Mouse (Mus musculus): ENCODE results near the gene Guca1a.
"Not testable (repeated sequence)": the region's sequence is repeated elsewhere in the genome, so short reads cannot be mapped to it uniquely, and the experiment has no call there.

The Guca1a gene

GRCm38 (mm10) chr17:47400451-47400850 lies at the start of gene Guca1a:
Gene Guca1a, minus strand, starts transcription at chr17:47400584.
- no peak for DNase-seq (ENCODE audit: low read depth, low spot score)

- DNase-seq (ENCODE audit: low read depth, low spot score) = no peak
Measured at GRCm38 (mm10) chr17:47449432-47449831, 49.0 kb upstream of the Guca1a start.

DNA sequence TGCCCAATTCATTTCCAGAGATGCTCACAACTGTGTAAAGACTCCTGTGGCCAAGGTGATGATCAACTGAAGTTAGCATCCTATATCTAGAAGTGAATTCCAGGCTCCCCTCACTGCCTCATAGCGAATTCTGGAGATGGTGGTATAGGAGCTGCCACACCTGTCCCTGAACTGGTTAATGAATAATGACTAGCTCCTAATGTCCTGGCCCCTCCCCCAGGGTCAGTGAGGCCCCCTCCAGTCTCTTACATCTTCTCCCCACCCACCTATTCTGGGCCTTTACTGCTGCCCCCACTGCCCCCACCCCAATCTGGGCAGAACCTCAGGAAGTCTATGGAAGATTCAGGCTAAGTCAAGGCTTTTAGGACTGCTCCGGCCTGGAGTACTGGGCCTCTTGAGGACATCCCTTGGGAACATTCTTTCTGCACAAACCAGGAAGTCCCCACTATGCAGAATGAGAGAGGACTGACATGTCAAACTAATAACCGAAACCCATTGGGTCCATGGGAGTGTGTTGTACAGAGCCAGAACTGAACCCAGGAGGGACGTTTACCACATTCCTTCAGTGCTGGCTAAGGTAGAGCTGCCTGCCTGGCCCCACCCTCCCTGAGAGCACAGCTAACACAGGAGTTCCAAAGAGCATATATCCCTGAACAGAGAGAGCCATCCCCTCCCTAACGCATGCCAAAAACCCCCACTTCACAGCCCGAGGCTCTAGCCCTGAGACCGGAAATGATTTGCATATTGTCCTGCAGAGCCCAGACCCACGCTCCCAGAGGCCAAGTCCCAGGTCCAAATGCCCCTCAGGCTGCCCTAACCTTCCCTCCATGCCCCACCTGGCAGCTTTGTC lies 48.4 kb upstream of the Guca1a start:
- no peak for DNase-seq (ENCODE audit: low read depth, low spot score)

DNA sequence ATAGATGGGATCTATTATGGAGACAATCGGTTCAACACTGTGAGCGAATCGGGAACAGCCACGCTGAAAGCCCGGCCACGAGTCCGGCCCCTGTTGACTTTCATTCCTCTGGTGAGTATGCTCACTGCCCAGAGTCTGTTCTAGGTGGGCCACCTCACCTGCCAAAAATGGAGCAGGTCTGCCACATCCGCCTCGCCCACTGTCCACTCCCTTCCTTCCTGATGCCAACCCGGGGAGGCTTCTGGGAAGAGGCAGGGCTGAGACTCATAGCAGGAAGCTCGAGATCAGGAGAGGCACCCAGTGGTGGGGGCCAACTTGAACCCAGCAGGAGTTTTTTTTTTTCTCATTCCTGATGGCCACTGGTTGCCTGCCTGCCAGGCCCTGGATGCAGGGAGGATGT lies 46.2 kb upstream of the Guca1a start:
- DNase-seq (ENCODE audit: low read depth, low spot score) = no peak

DNA sequence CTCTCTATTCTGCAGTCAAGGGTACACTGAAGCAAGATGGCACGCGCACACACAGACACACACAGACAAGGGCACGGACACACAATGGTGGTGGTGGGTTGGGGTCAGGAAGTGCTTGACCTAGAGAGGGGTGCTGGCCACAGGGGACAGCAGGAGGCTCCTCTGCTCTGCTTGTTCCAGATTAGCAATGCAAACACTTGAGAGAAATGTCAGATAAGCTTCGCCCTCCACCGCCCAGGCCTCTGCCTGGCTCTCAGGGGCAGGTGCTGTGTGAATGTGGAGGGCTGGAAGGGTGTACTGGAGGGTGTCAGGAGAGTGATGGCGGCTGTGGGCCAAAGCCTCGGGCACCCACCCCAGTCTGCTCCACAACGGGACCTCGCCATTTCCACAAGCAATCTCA lies 45.6 kb upstream of the Guca1a start:
- DNase-seq (ENCODE audit: low read depth, low spot score) = no peak

- no peak for DNase-seq (ENCODE audit: low read depth, low spot score)
Measured at GRCm38 (mm10) chr17:47445518-47445917, 45.1 kb upstream of the Guca1a start.

GRCm38 (mm10) chr17:47444113-47444512 lies 43.7 kb upstream of the Guca1a start:
- no peak for DNase-seq (ENCODE audit: low read depth, low spot score)

DNA sequence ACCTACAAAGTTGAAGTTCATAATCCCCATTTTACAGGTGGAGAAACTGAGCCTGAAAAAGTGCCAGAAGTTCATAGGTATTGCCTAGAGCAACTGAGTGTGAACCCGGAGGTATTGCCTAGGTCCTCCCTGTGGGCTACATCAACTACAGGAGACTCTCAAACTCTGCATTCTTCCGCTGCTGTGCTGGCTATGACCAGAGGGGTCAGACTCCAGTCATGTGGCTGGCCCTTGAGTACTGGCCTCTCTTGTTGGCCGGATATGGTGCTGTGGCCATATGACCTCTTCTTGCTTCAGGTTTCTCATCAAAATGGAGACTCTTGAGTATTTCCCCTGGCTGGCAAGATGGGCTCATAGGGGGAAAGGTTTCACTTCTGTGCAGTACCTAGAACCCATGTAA lies 41.9 kb upstream of the Guca1a start:
- no peak for DNase-seq (ENCODE audit: low read depth, low spot score)

DNA sequence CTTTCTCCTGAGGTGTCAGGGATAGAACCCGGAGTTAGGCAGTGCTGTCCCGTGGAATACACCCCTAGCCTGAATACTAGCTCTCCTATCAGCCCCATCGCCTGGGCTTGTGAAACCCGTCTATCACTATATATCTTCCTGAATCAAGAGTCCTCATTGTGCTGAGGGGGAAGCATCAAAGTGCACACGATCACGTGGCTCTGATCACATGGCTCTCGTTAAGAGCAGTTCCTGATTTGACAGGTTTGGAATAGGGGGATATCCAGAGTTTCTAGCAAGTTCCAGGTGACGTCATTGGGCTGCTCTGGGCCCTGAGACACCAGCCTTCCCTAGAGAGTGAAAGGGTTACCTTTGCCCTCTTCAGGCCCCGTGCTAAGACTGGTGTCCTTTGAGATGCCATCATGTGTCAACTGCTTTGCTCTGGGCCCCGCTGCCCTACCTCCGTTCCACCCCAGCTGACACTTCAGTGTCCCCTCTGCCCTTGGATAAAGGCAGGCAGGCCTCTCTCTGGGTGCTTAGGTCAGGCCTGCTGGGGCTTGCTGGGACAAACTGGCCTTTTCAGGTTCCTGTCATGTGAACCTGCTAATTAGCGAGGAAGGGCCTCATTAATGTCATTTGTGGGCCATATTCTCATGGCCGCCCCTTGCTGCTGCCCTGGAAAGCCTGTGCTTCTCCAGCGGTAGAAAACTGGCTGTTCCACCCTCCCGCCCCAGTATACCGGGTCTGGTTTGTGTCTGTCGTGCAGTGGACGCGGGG lies 41.1 kb upstream of the Guca1a start:
- DNase-seq (ENCODE audit: low read depth, low spot score) = no peak

- DNase-seq (ENCODE audit: low read depth, low spot score) = no peak
Measured at GRCm38 (mm10) chr17:47440359-47440890, 40.0 kb upstream of the Guca1a start.

GRCm38 (mm10) chr17:47439396-47440028 lies 39.1 kb upstream of the Guca1a start:
- no peak for DNase-seq (ENCODE audit: low read depth, low spot score)

DNA sequence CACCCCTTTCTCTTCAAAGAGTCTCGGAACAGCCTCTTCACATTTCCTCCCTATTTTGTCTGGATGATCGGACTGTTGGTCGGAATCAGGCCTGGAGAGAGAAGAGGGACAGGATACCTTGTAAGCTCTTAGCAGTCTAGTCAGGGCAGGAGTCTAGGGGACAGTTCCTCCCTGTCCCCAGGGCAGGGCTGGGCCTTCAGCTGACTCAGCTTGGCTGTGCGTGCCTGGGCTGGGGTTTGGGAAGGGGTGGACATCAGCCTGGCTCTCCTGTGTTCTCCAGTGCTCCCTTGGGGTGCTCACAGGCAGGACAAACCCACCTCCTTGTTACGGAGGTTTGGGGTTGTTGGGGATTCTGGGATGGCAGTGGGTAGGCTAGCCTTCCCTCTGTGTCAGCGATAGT lies 38.2 kb upstream of the Guca1a start:
- DNase-seq (ENCODE audit: low read depth, low spot score) = no peak

- no peak for DNase-seq (ENCODE audit: low read depth, low spot score)
Measured at GRCm38 (mm10) chr17:47436907-47437547, 36.6 kb upstream of the Guca1a start, which contains the start of gene 1700001C19Rik. Gene 1700001C19Rik, minus strand, starts transcription at chr17:47437376.

GRCm38 (mm10) chr17:47436156-47436906 lies 35.9 kb upstream of the Guca1a start, which contains the start of gene AI661453:
Gene AI661453, plus strand, starts transcription at chr17:47436615.
- no peak for DNase-seq (ENCODE audit: low read depth, low spot score)

- no peak for DNase-seq (ENCODE audit: low read depth, low spot score)
Measured at GRCm38 (mm10) chr17:47430815-47431214, 30.4 kb upstream of the Guca1a start.

DNA sequence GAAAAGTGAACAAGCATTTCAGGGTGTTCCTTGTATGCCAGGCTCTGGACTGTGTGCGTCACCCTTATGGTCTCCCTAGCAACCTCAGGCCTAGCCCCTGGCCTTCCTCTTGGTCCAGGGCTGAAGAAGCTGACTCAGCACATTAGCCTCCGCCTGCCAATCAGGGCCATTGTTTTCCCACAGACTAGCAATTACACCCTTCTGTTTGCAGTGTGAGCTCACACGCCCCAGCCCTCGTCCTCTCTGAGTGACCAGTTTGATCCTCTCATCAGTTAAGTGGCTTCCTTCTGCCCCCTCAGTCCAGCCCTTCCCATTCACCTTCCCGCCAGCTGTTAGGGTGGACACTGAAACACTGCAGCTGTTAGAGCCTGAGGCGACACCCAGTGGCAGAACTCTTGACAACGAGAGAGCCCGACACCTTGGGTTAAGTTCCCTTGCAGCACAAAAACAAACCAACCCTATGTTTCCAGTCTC lies 28.5 kb upstream of the Guca1a start:
- no peak for DNase-seq (ENCODE audit: low read depth, low spot score)

DNA sequence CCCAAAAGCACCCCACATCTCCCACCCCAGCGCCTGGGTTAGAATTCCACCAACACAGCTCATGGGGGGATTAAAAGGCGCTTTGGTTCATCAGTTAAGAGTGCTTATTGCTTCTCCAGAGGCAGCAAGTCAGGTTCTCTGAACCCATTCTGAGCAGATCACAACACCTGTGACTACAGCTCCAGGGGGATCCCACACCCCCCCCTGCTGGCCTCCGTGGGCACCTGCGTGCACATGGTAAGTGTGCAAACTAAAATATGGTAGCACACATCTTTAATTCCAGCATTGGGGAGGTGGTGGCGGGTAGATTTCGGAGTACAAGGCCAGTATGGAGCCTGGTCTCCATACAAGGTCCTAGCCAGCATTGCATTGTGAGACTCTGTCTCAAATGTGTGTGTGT lies 26.9 kb upstream of the Guca1a start:
- no peak for DNase-seq (ENCODE audit: low read depth, low spot score)

GRCm38 (mm10) chr17:47424186-47424585 lies 23.8 kb upstream of the Guca1a start:
- no peak for DNase-seq (ENCODE audit: low read depth, low spot score)

- not testable (repeated sequence) for DNase-seq (ENCODE audit: low read depth, low spot score)
Measured at GRCm38 (mm10) chr17:47422616-47423015, 22.2 kb upstream of the Guca1a start.

DNA sequence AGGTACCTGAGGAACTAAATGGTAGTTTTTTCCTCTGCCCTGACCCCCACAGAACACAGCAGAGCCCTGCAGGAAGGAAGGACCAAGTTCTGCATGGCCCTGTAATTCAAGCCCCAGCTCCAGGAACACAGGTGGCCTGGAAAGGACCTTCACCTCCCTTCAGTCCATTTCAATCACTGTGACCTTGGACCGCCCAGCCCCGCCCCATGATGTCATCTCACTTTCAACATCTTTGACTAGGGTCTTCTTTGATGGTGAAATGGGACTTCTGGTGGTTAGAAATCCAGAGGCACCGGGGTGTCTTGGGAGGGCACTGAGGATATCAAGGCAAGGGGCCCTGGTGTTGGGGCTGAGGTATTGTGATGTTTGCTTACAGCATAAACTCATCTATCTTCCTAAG lies 21.2 kb upstream of the Guca1a start:
- no peak for DNase-seq (ENCODE audit: low read depth, low spot score)

- DNase-seq (ENCODE audit: low read depth, low spot score) = no peak
Measured at GRCm38 (mm10) chr17:47420195-47420594, 19.8 kb upstream of the Guca1a start.
